Mouse (Mus musculus): ENCODE measurements at regions not wholly inside any gene's neighbourhood (a gene's known extent, or its start where the extent isn't known, plus 50 kb on each side); places are given as distances from the start of the nearest gene placed in this dataset.

DNA sequence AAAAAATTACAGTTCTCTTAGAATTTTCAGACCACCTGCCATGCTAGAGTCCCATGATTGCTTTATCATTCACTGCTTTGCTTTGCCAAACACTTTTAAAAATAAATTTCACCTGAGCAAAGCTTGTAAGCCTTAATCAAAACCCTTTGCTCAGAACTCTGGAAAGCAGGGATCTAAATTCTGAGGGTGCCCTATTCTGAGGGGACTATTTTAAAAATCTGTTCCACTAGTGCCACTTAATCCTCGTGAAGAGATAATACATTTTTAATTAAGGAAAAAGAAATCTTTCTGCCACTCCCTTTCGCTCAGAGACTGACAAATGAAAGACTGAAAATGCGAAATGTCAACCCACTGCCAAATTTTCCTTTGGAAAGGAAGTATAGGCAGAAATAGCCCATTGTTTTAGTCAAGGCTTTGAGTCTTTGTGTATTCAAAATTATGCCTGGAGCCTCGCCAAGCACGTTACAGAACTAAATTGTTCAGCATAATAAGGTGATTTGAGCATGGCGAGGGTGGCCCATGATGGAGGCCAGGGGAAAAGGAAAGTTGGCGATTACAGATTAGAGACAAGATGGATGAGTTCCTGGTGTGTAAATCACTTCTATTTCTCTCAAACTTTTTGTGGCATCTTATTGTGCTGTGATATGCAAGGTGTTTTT lies 197.4 kb upstream of the Slc16a7 start:
- H3K9ac ChIP-seq (ENCODE audit: low read length) = no peak overlapping the region
- no peak overlapping the region for H3K4me3 ChIP-seq (ENCODE audit: low read depth, low read length)
- H3K4me2 ChIP-seq = no peak overlapping the region
- ATAC-seq (ENCODE audit: low FRiP score) (no peak), DNase-seq (ENCODE audit: low spot score, missing footprints) (no peak)
- H3K4me1 ChIP-seq (ENCODE audit: control insufficient read depth, insufficient read depth, low read length) = no peaks in the 10 kb centered on the region
- H3K36me3 ChIP-seq (ENCODE audit: control insufficient read depth, insufficient read depth, low read length) = no peaks in the 10 kb centered on the region
- 80% methylated on average over 7 of the region's 7 CpGs for WGBS
- H3K27me3 ChIP-seq (ENCODE audit: control insufficient read depth, insufficient read depth, low read length) = no peaks in the 10 kb centered on the region
- no peaks in the 10 kb centered on the region for H3K9me3 ChIP-seq (ENCODE audit: control insufficient read depth, low read length)
- H3K27ac ChIP-seq (ENCODE audit: low read depth, low read length) = no peak overlapping the region

DNA sequence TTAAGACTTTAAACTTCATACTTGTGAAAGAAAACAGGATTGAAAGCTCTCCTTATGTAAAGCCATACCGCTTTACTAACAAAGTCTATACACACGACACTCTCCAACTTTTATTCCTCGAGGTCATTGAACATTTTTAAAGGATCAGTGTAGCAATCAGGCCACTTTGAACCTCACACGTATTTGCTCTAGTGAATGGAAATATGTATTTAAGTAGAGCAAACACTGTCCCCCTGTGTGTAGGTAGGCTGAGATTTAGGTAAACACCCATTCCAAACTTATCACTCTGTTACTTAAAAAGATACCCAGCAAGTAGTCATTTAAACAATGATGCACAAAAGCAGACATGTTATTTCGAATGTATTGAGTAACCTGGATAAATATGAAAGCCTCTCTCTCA lies 203.7 kb upstream of the Slc16a7 start:
- Histone ChIP-seq H3K4me2 (no peak overlapping the region), H3K9ac (ENCODE audit: low read length) (no peak overlapping the region), H3K4me3 (ENCODE audit: low read depth, low read length) (no peak overlapping the region), H3K36me3 (ENCODE audit: control insufficient read depth, insufficient read depth, low read length) (no peaks in the 10 kb centered on the region), H3K9me3 (ENCODE audit: control insufficient read depth, low read length) (no peaks in the 10 kb centered on the region), H3K27ac (ENCODE audit: low read depth, low read length) (no peak overlapping the region), H3K4me1 (ENCODE audit: control insufficient read depth, insufficient read depth, low read length) (no peaks in the 10 kb centered on the region), H3K27me3 (ENCODE audit: control insufficient read depth, insufficient read depth, low read length) (no peaks in the 10 kb centered on the region)
- DNase-seq (ENCODE audit: low spot score, missing footprints) (peak; percentile 47), ATAC-seq (ENCODE audit: low FRiP score) (no peak)
- 88% methylated on average over 5 of the region's 5 CpGs for WGBS

DNA sequence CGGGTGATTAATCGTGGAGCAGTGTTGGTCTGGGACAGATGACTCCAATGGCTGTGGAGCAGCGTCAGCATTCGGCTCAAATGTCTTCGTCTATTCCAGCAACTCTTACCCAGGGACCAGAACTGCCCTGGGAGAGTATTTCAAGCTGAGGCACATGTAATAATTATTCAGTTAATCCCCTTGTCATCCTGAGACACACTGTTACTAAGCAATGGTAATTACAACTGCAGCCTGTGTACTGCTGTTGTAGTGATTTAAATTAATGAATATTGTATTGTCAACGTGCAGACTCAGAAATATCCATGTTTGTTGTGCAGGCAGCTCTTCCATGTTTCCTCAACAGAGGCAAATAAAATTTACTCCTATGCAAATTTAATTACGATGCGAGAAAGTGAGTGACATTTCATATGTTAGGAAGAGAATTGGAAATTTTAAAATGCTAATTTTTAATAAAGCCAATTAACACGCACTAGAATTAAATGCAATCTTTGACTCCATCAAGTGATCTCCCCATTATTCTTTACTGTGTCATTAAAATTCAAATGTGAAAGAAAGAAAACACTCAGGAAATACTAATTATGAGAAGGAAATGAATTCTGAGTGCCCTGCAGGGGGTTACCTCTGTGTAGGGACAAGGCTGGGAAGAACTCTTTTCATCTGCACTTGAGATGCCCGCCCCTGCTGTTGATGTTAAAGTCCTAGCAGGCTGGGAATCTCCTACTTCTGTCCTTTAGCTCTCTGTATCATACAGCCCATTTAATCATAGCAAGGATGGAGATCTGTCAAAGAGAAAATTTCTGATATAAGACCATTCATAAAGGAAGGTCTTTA lies 218.7 kb upstream of the Slc16a7 start:
- H3K27ac ChIP-seq (ENCODE audit: low read depth, low read length) = no peak overlapping the region
- no peaks in the 10 kb centered on the region for H3K27me3 ChIP-seq (ENCODE audit: control insufficient read depth, insufficient read depth, low read length)
- no peak overlapping the region for H3K9ac ChIP-seq (ENCODE audit: low read length)
- no peak overlapping the region for H3K4me2 ChIP-seq
- H3K4me3 ChIP-seq (ENCODE audit: low read depth, low read length) = no peak overlapping the region
- H3K4me1 ChIP-seq (ENCODE audit: control insufficient read depth, insufficient read depth, low read length) = no peaks in the 10 kb centered on the region
- ATAC-seq (ENCODE audit: low FRiP score) (peak; percentile 72), DNase-seq (ENCODE audit: low spot score, missing footprints) (no peak)
- no peaks in the 10 kb centered on the region for H3K36me3 ChIP-seq (ENCODE audit: control insufficient read depth, insufficient read depth, low read length)
- 69% methylated on average over 10 of the region's 10 CpGs for WGBS
- H3K9me3 ChIP-seq (ENCODE audit: control insufficient read depth, low read length) = no peaks in the 10 kb centered on the region

DNA sequence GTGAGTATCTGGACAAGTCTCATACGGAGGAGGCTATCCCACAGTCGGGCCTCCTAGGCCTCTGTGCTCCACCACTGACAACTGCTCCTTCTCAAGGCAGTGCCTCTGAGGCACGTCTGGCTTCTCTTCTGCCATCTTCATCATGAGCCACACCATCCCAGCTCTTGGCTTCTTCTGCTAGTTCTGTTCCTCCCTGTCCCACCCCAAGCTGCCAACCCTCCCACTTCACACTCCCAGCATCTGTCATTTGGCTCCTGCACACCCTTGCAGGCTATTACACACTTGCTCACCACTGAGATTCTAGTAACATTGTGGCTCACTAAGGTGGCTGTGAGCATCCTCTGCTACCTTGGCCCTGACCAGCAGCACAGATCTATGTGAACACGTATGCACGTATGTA lies 221.1 kb upstream of the Slc16a7 start:
- H3K4me3 ChIP-seq (ENCODE audit: low read depth, low read length) = no peak overlapping the region
- DNase-seq (ENCODE audit: low spot score, missing footprints) = no peak
- H3K27me3 ChIP-seq (ENCODE audit: control insufficient read depth, insufficient read depth, low read length) = no peaks in the 10 kb centered on the region
- no peak for ATAC-seq (ENCODE audit: low FRiP score)
- no peaks in the 10 kb centered on the region for H3K4me1 ChIP-seq (ENCODE audit: control insufficient read depth, insufficient read depth, low read length)
- H3K9me3 ChIP-seq (ENCODE audit: control insufficient read depth, low read length) = no peaks in the 10 kb centered on the region
- 84% methylated on average over 5 of the region's 5 CpGs for WGBS
- H3K36me3 ChIP-seq (ENCODE audit: control insufficient read depth, insufficient read depth, low read length) = no peaks in the 10 kb centered on the region
- no peak overlapping the region for H3K9ac ChIP-seq (ENCODE audit: low read length)
- no peak overlapping the region for H3K27ac ChIP-seq (ENCODE audit: low read depth, low read length)
- H3K4me2 ChIP-seq = no peak overlapping the region

DNA sequence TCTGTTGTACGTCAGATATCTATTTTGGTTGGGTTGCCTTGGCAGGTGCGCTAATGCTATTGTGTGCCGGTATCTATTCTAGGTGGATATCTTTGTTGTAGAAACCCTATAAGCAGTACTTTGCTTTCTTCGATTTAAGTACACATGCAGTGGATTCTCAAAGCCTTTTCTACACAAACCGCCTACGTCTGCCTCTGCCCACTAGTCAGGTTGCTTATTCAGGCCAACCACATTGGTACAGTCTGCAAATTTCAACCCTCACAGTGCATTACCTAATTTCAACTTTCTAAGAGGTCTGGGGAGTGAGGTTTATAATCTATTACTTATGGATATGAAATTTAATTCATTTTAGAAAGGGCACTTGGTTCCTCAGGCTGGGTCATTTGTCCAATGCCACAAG lies 223.5 kb upstream of the Slc16a7 start:
- Histone ChIP-seq H3K4me3 (ENCODE audit: low read depth, low read length) (no peak overlapping the region), H3K9me3 (ENCODE audit: control insufficient read depth, low read length) (no peaks in the 10 kb centered on the region), H3K27me3 (ENCODE audit: control insufficient read depth, insufficient read depth, low read length) (no peaks in the 10 kb centered on the region), H3K27ac (ENCODE audit: low read depth, low read length) (no peak overlapping the region), H3K9ac (ENCODE audit: low read length) (no peak overlapping the region), H3K36me3 (ENCODE audit: control insufficient read depth, insufficient read depth, low read length) (no peaks in the 10 kb centered on the region), H3K4me1 (ENCODE audit: control insufficient read depth, insufficient read depth, low read length) (no peaks in the 10 kb centered on the region), H3K4me2 (no peak overlapping the region)
- WGBS = 90% methylated on average over 6 of the region's 6 CpGs
- DNase-seq (ENCODE audit: low spot score, missing footprints) (no peak), ATAC-seq (ENCODE audit: low FRiP score) (no peak)

DNA sequence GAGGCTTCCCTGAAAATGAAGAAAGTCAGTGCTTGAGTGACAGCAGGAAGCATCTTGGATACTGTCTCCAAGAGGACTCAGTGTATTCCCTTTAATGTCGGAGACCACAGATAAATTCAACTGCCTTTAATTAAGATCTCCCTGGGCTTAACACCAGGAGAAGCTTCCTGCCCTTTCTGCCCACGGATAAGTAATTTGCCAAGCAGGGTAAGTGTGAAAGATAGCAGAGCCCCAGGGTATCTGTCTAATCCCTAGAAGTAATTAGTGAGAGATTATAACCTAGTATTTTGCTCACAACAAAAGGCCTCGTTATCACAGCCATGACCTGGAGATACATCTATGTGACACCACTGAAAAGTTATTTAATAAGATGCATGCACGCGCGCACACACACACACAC lies 232.1 kb upstream of the Slc16a7 start:
- no peak overlapping the region for H3K9ac ChIP-seq (ENCODE audit: low read length)
- H3K4me2 ChIP-seq = no peak overlapping the region
- H3K4me3 ChIP-seq (ENCODE audit: low read depth, low read length) = no peak overlapping the region
- DNase-seq (ENCODE audit: low spot score, missing footprints) (no peak), ATAC-seq (ENCODE audit: low FRiP score) (no peak)
- no peaks in the 10 kb centered on the region for H3K9me3 ChIP-seq (ENCODE audit: control insufficient read depth, low read length)
- WGBS = 48% methylated on average over 6 of the region's 6 CpGs
- H3K27ac ChIP-seq (ENCODE audit: low read depth, low read length) = no peak overlapping the region
- H3K4me1 ChIP-seq (ENCODE audit: control insufficient read depth, insufficient read depth, low read length) = no peaks in the 10 kb centered on the region
- no peaks in the 10 kb centered on the region for H3K36me3 ChIP-seq (ENCODE audit: control insufficient read depth, insufficient read depth, low read length)
- H3K27me3 ChIP-seq (ENCODE audit: control insufficient read depth, insufficient read depth, low read length) = no peaks in the 10 kb centered on the region

DNA sequence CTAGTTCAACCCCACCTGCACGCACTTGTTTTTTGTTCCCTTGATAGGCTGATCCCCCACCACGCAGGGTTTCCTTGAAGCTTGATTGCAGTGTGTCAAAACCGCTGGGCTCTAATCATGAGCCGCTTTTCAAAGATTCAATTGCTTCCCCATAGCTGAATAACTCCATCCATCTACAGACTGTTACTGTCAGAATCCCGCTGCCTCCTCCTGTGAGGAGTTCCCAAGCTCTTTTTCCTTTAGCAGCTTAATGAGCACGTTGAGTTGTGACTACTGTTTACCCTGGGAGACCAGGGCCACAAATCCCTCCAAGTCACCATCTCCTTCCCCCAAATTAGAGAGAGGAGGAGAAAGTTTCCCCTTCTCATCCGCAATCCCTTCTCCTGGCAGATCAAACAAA lies 234.6 kb upstream of the Slc16a7 start:
- Histone ChIP-seq H3K4me3 (ENCODE audit: low read depth, low read length) (no peak overlapping the region), H3K9me3 (ENCODE audit: control insufficient read depth, low read length) (no peaks in the 10 kb centered on the region), H3K4me1 (ENCODE audit: control insufficient read depth, insufficient read depth, low read length) (no peaks in the 10 kb centered on the region), H3K4me2 (no peak overlapping the region), H3K36me3 (ENCODE audit: control insufficient read depth, insufficient read depth, low read length) (no peaks in the 10 kb centered on the region), H3K27ac (ENCODE audit: low read depth, low read length) (no peak overlapping the region), H3K9ac (ENCODE audit: low read length) (no peak overlapping the region), H3K27me3 (ENCODE audit: control insufficient read depth, insufficient read depth, low read length) (no peaks in the 10 kb centered on the region)
- WGBS = 24% methylated on average over 7 of the region's 7 CpGs
- no peak for DNase-seq (ENCODE audit: low spot score, missing footprints)
- ATAC-seq (ENCODE audit: low FRiP score) = no peak

DNA sequence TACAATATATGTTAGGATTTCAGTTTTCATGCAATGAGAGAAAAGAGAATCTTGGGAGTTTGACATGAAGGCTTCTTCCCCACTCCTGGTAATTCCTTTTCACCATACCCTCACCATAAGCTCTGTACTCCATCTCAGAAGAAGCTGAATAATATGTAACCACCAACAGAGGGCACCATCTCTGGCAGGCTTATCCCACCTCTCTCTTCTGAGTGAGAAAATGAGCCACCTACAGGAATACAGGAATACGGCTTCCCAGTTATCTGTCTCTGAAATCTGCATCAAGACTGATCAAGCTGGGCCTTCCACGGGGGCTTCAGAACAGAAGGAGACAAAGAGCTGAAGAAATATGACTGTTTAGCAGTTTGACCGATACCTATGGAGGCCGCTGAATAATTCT lies 278.6 kb upstream of the Slc16a7 start:
- Histone ChIP-seq H3K27ac (ENCODE audit: low read depth, low read length) (no peak overlapping the region), H3K27me3 (ENCODE audit: control insufficient read depth, insufficient read depth, low read length) (no peaks in the 10 kb centered on the region), H3K9ac (ENCODE audit: low read length) (no peak overlapping the region), H3K4me1 (ENCODE audit: control insufficient read depth, insufficient read depth, low read length) (no peaks in the 10 kb centered on the region), H3K4me3 (ENCODE audit: low read depth, low read length) (no peak overlapping the region), H3K4me2 (no peak overlapping the region), H3K36me3 (ENCODE audit: control insufficient read depth, insufficient read depth, low read length) (no peaks in the 10 kb centered on the region), H3K9me3 (ENCODE audit: control insufficient read depth, low read length) (no peaks in the 10 kb centered on the region)
- ATAC-seq (ENCODE audit: low FRiP score) = no peak
- 93% methylated on average over 4 of the region's 4 CpGs for WGBS
- DNase-seq (ENCODE audit: low spot score, missing footprints) = peak; percentile 47

DNA sequence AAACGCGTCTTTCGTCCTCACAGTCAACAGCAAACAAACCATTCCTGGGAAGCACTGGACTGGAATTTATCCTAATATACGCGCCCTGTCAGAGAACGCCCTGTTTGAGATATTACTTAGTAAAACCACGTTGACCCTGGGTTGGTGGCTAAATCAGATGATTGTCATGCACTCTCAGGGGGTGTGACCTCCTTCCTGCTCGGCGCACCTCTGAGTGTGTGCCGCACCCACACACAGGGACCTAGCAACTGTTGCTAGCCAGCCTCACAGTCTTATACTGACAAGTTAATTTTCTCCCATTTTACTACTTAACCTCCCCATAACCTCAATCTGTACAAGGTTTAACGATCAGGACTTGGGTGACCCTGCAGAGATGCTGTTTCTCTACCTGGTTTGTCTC lies 284.4 kb upstream of the Slc16a7 start:
- Histone ChIP-seq H3K36me3 (ENCODE audit: control insufficient read depth, insufficient read depth, low read length) (no peaks in the 10 kb centered on the region), H3K4me1 (ENCODE audit: control insufficient read depth, insufficient read depth, low read length) (no peaks in the 10 kb centered on the region), H3K27me3 (ENCODE audit: control insufficient read depth, insufficient read depth, low read length) (no peaks in the 10 kb centered on the region), H3K9me3 (ENCODE audit: control insufficient read depth, low read length) (no peaks in the 10 kb centered on the region), H3K9ac (ENCODE audit: low read length) (no peak overlapping the region), H3K4me2 (no peak overlapping the region), H3K4me3 (ENCODE audit: low read depth, low read length) (no peak overlapping the region), H3K27ac (ENCODE audit: low read depth, low read length) (no peak overlapping the region)
- ATAC-seq (ENCODE audit: low FRiP score) (0 out of 2 replicates have a peak, but pooled peaks have one; percentile 38), DNase-seq (ENCODE audit: low spot score, missing footprints) (no peak)
- 71% methylated on average over 11 of the region's 11 CpGs for WGBS

Measured in midbrain, embryonic 11.5 days (tissue).